Mouse (Mus musculus) urinary bladder, postnatal 4 days (tissue): ENCODE data around the gene 1700019D03Rik.

Source experiments
- DNase-seq, 2 experiments: peaks; one replicate each; pipeline ENCODE4 v3.0.0; 2021 to 2022; ENCODE audit warnings: low spot score in 2 of 2

Gene 1700019D03Rik

GRCm38 (mm10) chr1:53020079-53020478, at the start of gene 1700019D03Rik:
1700019D03Rik (minus strand) TSS chr1:53020179.
- DNase-seq, result no peak

GRCm38 (mm10) chr1:53063921-53064320, 43.9 kb upstream of the 1700019D03Rik start:
- no peak for DNase-seq

GRCm38 (mm10) chr1:53061871-53062608, 42.1 kb upstream of the 1700019D03Rik start:
- DNase-seq, result no peak

- no peak for DNase-seq
These were observed 41.4 kb upstream of the 1700019D03Rik start, which contains the start of gene Mstn for GRCm38 (mm10) chr1:53061340-53061739. Mstn (plus strand) TSS chr1:53061640.

GRCm38 (mm10) chr1:53060499-53060898, 40.5 kb upstream of the 1700019D03Rik start:
- no peak for DNase-seq

GRCm38 (mm10) chr1:53059106-53059505, 39.1 kb upstream of the 1700019D03Rik start:
- no peak for DNase-seq

- DNase-seq, result peak in 1 of 2 experiments; percentile 66
These were observed 33.4 kb upstream of the 1700019D03Rik start for GRCm38 (mm10) chr1:53053087-53054022.

GRCm38 (mm10) chr1:53049763-53050427, 29.9 kb upstream of the 1700019D03Rik start:
- DNase-seq, result no peak

- no peak for DNase-seq
These were observed 17.5 kb upstream of the 1700019D03Rik start for GRCm38 (mm10) chr1:53037443-53037871.

- DNase-seq, result no peak
These were observed 12.6 kb upstream of the 1700019D03Rik start for GRCm38 (mm10) chr1:53032550-53032949.

GRCm38 (mm10) chr1:53018746-53019505, 1.1 kb downstream of the 1700019D03Rik start:
- no peak for DNase-seq

- no peak for DNase-seq
These were observed 4.4 kb downstream of the 1700019D03Rik start for GRCm38 (mm10) chr1:53015606-53016005.

GRCm38 (mm10) chr1:53014716-53015115, 5.3 kb downstream of the 1700019D03Rik start:
- no peak for DNase-seq

- DNase-seq, result no peak
These were observed 33.3 kb downstream of the 1700019D03Rik start for GRCm38 (mm10) chr1:52986692-52987091.

GRCm38 (mm10) chr1:52973198-52973597, 46.8 kb downstream of the 1700019D03Rik start:
- no peak for DNase-seq

- DNase-seq, result no peak
These were observed 48.0 kb downstream of the 1700019D03Rik start for GRCm38 (mm10) chr1:52971881-52972503.

GRCm38 (mm10) chr1:52964581-52964980, 55.4 kb downstream of the 1700019D03Rik start:
- no peak for DNase-seq

GRCm38 (mm10) chr1:52963097-52963496, 56.9 kb downstream of the 1700019D03Rik start:
- DNase-seq, result no peak

GRCm38 (mm10) chr1:52960191-52960590, 59.8 kb downstream of the 1700019D03Rik start:
- no peak for DNase-seq

- DNase-seq, result no peak
These were observed 63.2 kb downstream of the 1700019D03Rik start for GRCm38 (mm10) chr1:52956746-52957145.

GRCm38 (mm10) chr1:52955102-52955501, 64.9 kb downstream of the 1700019D03Rik start:
- DNase-seq, result peak in 1 of 2 experiments; percentile 22
